Mouse (Mus musculus) frontal cortex, adult (tissue): ENCODE data around the gene Vangl1.
"Not testable (repeated sequence)": the region's sequence is repeated elsewhere in the genome, so short reads cannot be mapped to it uniquely, and the experiment has no call there.

Experiments
- ATAC-seq: cut with Nextera tagmentation; 2 replicates; pipeline ENCODE4 v1.9.2; 2017; ENCODE audit warnings: mild to moderate bottlenecking, moderate library complexity, mixed read lengths; ENCODE audit not compliant: low TSS enrichment

Gene Vangl1

GRCm38 (mm10) chr3:102203781-102204721 lies at the start of gene Vangl1:
Gene Vangl1 (minus strand): TSS chr3:102204693.
- peak; percentile 81 for ATAC-seq

GRCm38 (mm10) chr3:102253554-102253953 lies 49.1 kb upstream of the Vangl1 start:
- no peak for ATAC-seq

GRCm38 (mm10) chr3:102252927-102253326 lies 48.4 kb upstream of the Vangl1 start:
- ATAC-seq = no peak

- ATAC-seq = no peak
Observed at GRCm38 (mm10) chr3:102250873-102251272, 46.4 kb upstream of the Vangl1 start.

GRCm38 (mm10) chr3:102249401-102249991 lies 45.0 kb upstream of the Vangl1 start:
- ATAC-seq = peak; percentile 91

GRCm38 (mm10) chr3:102244601-102245000 lies 40.1 kb upstream of the Vangl1 start:
- no peak for ATAC-seq

GRCm38 (mm10) chr3:102242854-102243253 lies 38.4 kb upstream of the Vangl1 start:
- peak; percentile 96 for ATAC-seq

GRCm38 (mm10) chr3:102231418-102232134 lies 27.1 kb upstream of the Vangl1 start:
- ATAC-seq = no peak

- ATAC-seq = no peak
Observed at GRCm38 (mm10) chr3:102222756-102223155, 18.3 kb upstream of the Vangl1 start.

GRCm38 (mm10) chr3:102218301-102218700 lies 13.8 kb upstream of the Vangl1 start:
- ATAC-seq = no peak

- no peak for ATAC-seq
Observed at GRCm38 (mm10) chr3:102214736-102215135, 10.2 kb upstream of the Vangl1 start.

GRCm38 (mm10) chr3:102214299-102214698 lies 9.8 kb upstream of the Vangl1 start:
- no peak for ATAC-seq

- ATAC-seq = no peak
Observed at GRCm38 (mm10) chr3:102212896-102213295, 8.4 kb upstream of the Vangl1 start.

- no peak for ATAC-seq
Observed at GRCm38 (mm10) chr3:102212336-102212735, 7.8 kb upstream of the Vangl1 start.

- ATAC-seq = no peak
Observed at GRCm38 (mm10) chr3:102211340-102211739, 6.8 kb upstream of the Vangl1 start.

- ATAC-seq = no peak
Observed at GRCm38 (mm10) chr3:102210775-102211174, 6.3 kb upstream of the Vangl1 start.

GRCm38 (mm10) chr3:102208861-102209260 lies 4.4 kb upstream of the Vangl1 start:
- no peak for ATAC-seq

GRCm38 (mm10) chr3:102205458-102205830 lies 951 bp upstream of the Vangl1 start:
- ATAC-seq = no peak

- not testable (repeated sequence) for ATAC-seq
Observed at GRCm38 (mm10) chr3:102204734-102205457, 403 bp upstream of the Vangl1 start.

- no peak for ATAC-seq
Observed at GRCm38 (mm10) chr3:102203131-102203530, 1.4 kb downstream of the Vangl1 start.

- no peak for ATAC-seq
Observed at GRCm38 (mm10) chr3:102199991-102200390, 4.5 kb downstream of the Vangl1 start.

- ATAC-seq = no peak
Observed at GRCm38 (mm10) chr3:102199226-102199625, 5.3 kb downstream of the Vangl1 start.
